ENCODE assay signal across 9 mouse cellular contexts in the genomic region with DNA sequence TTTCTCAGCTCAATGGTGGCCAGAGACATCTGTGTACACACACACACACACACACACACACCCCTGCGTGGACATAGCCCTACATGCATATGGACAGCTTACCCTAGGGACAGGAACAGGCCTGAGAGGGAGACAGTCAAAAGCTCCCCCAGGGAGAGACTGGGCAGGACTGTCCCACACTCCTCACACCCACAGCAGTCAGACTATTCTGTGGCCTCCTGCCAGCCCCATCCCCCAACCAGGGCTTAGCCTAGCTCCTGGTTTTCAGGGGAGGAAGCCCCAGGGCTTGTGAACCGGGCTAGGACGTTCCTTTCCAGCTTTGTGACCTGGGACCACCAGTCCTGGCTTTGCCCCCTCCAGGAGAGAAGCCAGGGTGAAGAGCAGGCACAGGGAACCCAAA. TPM values are rescaled to one million over a fixed set of nuclear protein-coding genes. Genes with fewer than 3 reads are reported as not detected.
A peak's percentile ranks its signal among the peaks of the same experiment; 100 is the strongest.
DNase-seq lines count a peak whose midpoint lies in the region; ATAC-seq and TF ChIP-seq lines count a peak whose summit lies in the region.
"Had no signal": no experiment of that assay in that cellular context is flagged by ENCODE, and none has a peak within 500 bp of the region (broad histone marks: within the 10 kb centered on the region; RNA-seq: fewer than 3 reads in every experiment).

No protein-coding gene starts in this region.

- no peak for TF ChIP-seq CTCF in forebrain, postnatal 0 days (IDR thresholded peaks at IDR 0.05; ENCODE audit: low read depth)

- no peak overlapping the region for H3K9ac ChIP-seq in forebrain, postnatal 0 days
- peak overlapping the region; percentile 34; the same call in 1 of the 2 replicates for H3K9ac ChIP-seq in limb, embryonic 14.5 days (ENCODE audit: low read depth, low read length, severe bottlenecking)

- no peak overlapping the region for H3K4me2 ChIP-seq in forebrain, postnatal 0 days (ENCODE audit: low read depth)
- peak overlapping the region; percentile 34 for H3K4me2 ChIP-seq in limb, embryonic 14.5 days (replicated peaks; ENCODE audit: low read depth, low read length, severe bottlenecking)

- peak overlapping the region; percentile 29; the same call in 1 of the 2 replicates for H3K4me3 ChIP-seq in forebrain, embryonic 10.5 days
- H3K4me3 ChIP-seq in forebrain, postnatal 0 days (ENCODE audit: low read depth, low read length): no peak overlapping the region
- H3K4me3 ChIP-seq in limb, embryonic 14.5 days (replicated peaks; ENCODE audit: low read length): no peak overlapping the region

- TF ChIP-seq POLR2A in limb, embryonic 14.5 days (IDR thresholded peaks at IDR 0.05; ENCODE audit: borderline replicate concordance, extremely low read depth, insufficient read depth, insufficient read length): no peak

- peaks cover 33% of the 10 kb centered on the region for H3K27me3 ChIP-seq in forebrain, embryonic 10.5 days (ENCODE audit: poor library complexity, severe bottlenecking)
- no peaks in the 10 kb centered on the region for H3K27me3 ChIP-seq in forebrain, postnatal 0 days (ENCODE audit: insufficient read depth, low read length)
- H3K27me3 ChIP-seq in limb, embryonic 14.5 days (ENCODE audit: control insufficient read depth, insufficient read depth, low read length): no peaks in the 10 kb centered on the region

- H3K9me3 ChIP-seq in forebrain, embryonic 10.5 days: no peaks in the 10 kb centered on the region
- H3K9me3 ChIP-seq in forebrain, postnatal 0 days (ENCODE audit: low read length): no peaks in the 10 kb centered on the region
- H3K9me3 ChIP-seq in limb, embryonic 14.5 days (ENCODE audit: control insufficient read depth, low read length): no peaks in the 10 kb centered on the region

- H3K4me1 ChIP-seq in forebrain, embryonic 10.5 days: peaks cover 79% of the 10 kb centered on the region
- H3K4me1 ChIP-seq in forebrain, postnatal 0 days (ENCODE audit: insufficient read depth): peaks cover 21% of the 10 kb centered on the region
- H3K4me1 ChIP-seq in limb, embryonic 14.5 days (ENCODE audit: control insufficient read depth, insufficient read depth, low read length): peaks cover 69% of the 10 kb centered on the region

- no peaks in the 10 kb centered on the region for H3K36me3 ChIP-seq in forebrain, embryonic 10.5 days (replicated peaks)
- no peaks in the 10 kb centered on the region for H3K36me3 ChIP-seq in forebrain, postnatal 0 days (ENCODE audit: insufficient read depth)
- H3K36me3 ChIP-seq in limb, embryonic 14.5 days (ENCODE audit: control insufficient read depth, insufficient read depth, low read length): no peaks in the 10 kb centered on the region; the same call in 1 of the 2 replicates

- no peak for DNase-seq in forebrain, embryonic 10.5 days (ENCODE audit: extremely low spot score, low spot score)
- no peak for DNase-seq in forebrain, postnatal 0 days
- DNase-seq in right cerebral cortex, postnatal 4 days: peak; percentile 39
- DNase-seq in right cerebral cortex, postnatal 10 days (ENCODE audit: low spot score in 2 of 2): no peak
- DNase-seq in limb, embryonic 14.5 days (ENCODE audit: low spot score): peak; percentile 52
- no peak for DNase-seq in testis, postnatal 14 days (ENCODE audit: low spot score)
- no peak for DNase-seq in cerebellum, postnatal 36 days
- DNase-seq in right cerebral cortex, adult 18-20 months: no peak

- 24% methylated on average over 3 of the region's 3 CpGs for WGBS in forebrain, embryonic 10.5 days
- WGBS in forebrain, postnatal 0 days: 21% methylated on average over 3 of the region's 3 CpGs
- 10% methylated on average over 3 of the region's 3 CpGs for WGBS in limb, embryonic 14.5 days

- no peak for ATAC-seq in forebrain, postnatal 0 days
- ATAC-seq in limb, embryonic 14.5 days (ENCODE audit: low FRiP score, low read depth): no peak

- peak overlapping the region; percentile 81 for H3K27ac ChIP-seq in forebrain, embryonic 10.5 days
- no peak overlapping the region for H3K27ac ChIP-seq in forebrain, postnatal 0 days (ENCODE audit: low read depth, low read length)
- H3K27ac ChIP-seq in limb, embryonic 14.5 days (replicated peaks; ENCODE audit: low read depth, low read length): peak overlapping the region; percentile 79

RNA-seq across cellular contexts. Expression of a gene that starts 17.4 kb away (rescaled TPM):
- 1.7 and 2.2 TPM in 2 replicates for polyA plus RNA-seq in forebrain, embryonic 10.5 days (2016; fragmentation: Nextera tagmentation; extraction: Ambion mirVana)
- 101 and 149 TPM in 2 replicates for total RNA-seq in forebrain, postnatal 0 days (2014; rRNA removed)
- 6.2 and 8.1 TPM in 2 replicates for polyA plus RNA-seq in forebrain, postnatal 0 days (2015; fragmentation: Nextera tagmentation; extraction: Ambion mirVana)
- 58.0 and 73.0 TPM in 2 replicates for polyA plus RNA-seq in limb, embryonic 14.5 days (2012; rRNA removed)
- polyA plus RNA-seq in limb, embryonic 14.5 days (2014; fragmentation: Nextera tagmentation; extraction: Ambion mirVana): 6.9 TPM in 2 replicates

RNA-seq across cellular contexts. Expression of a gene that starts 38.2 kb away (rescaled TPM):
- polyA plus RNA-seq in forebrain, embryonic 10.5 days (2016; fragmentation: Nextera tagmentation; extraction: Ambion mirVana): 0.18 TPM in 1 of 2 replicates, not detected in the other
- 3.3 and 4.8 TPM in 2 replicates for total RNA-seq in forebrain, postnatal 0 days (2014; rRNA removed)
- polyA plus RNA-seq in forebrain, postnatal 0 days (2015; fragmentation: Nextera tagmentation; extraction: Ambion mirVana): 2.5 and 2.9 TPM in 2 replicates
- polyA plus RNA-seq in limb, embryonic 14.5 days (2012; rRNA removed): 0.05 and 0.08 TPM in 2 replicates
- polyA plus RNA-seq in limb, embryonic 14.5 days (2014; fragmentation: Nextera tagmentation; extraction: Ambion mirVana): not detected in 2 replicates
- total RNA-seq: adrenal gland, adult 18-20 months had no signal

RNA-seq across cellular contexts. Expression of a gene that starts 47.1 kb away (rescaled TPM):
- polyA plus RNA-seq in forebrain, embryonic 10.5 days (2016; fragmentation: Nextera tagmentation; extraction: Ambion mirVana): not detected in 2 replicates
- total RNA-seq in forebrain, postnatal 0 days (2014; rRNA removed): not detected in 2 replicates
- 0.92 and 1.2 TPM in 2 replicates for polyA plus RNA-seq in forebrain, postnatal 0 days (2015; fragmentation: Nextera tagmentation; extraction: Ambion mirVana)
- 11.3 and 14.6 TPM in 2 replicates for polyA plus RNA-seq in limb, embryonic 14.5 days (2012; rRNA removed)
- polyA plus RNA-seq in limb, embryonic 14.5 days (2014; fragmentation: Nextera tagmentation; extraction: Ambion mirVana): 10.2 and 14.6 TPM in 2 replicates

RNA-seq across cellular contexts. Expression of a gene that starts 50.1 kb away (rescaled TPM):
- polyA plus RNA-seq in forebrain, embryonic 10.5 days (2016; fragmentation: Nextera tagmentation; extraction: Ambion mirVana): not detected in 2 replicates
- 0.33 and 1.4 TPM in 2 replicates for total RNA-seq in forebrain, postnatal 0 days (2014; rRNA removed)
- polyA plus RNA-seq in forebrain, postnatal 0 days (2015; fragmentation: Nextera tagmentation; extraction: Ambion mirVana): 3.8 and 4.2 TPM in 2 replicates
- 31.8 and 35.9 TPM in 2 replicates for polyA plus RNA-seq in limb, embryonic 14.5 days (2012; rRNA removed)
- polyA plus RNA-seq in limb, embryonic 14.5 days (2014; fragmentation: Nextera tagmentation; extraction: Ambion mirVana): 38.0 and 83.8 TPM in 2 replicates

Comparison
In these comparisons a context has a peak if more than half of its experiments do, and no peak if none do; other contexts are left out.
1. DNase-seq: peak in right cerebral cortex, postnatal 4 days (single experiment) and limb, embryonic 14.5 days (single experiment); none in forebrain, embryonic 10.5 days (single experiment), forebrain, postnatal 0 days (single experiment), right cerebral cortex, postnatal 10 days (0 of 2), testis, postnatal 14 days (single experiment), cerebellum, postnatal 36 days (0 of 2) and right cerebral cortex, adult 18-20 months (single experiment).